Mouse (Mus musculus): ENCODE measurements around the gene Rapgef5. TPM values are rescaled to one million over a fixed set of nuclear protein-coding genes. Genes with fewer than 3 reads are reported as not detected.

The Rapgef5 gene
- polyA plus RNA-seq, 1 experiment from 2014 or later, result 10.4 TPM

DNA sequence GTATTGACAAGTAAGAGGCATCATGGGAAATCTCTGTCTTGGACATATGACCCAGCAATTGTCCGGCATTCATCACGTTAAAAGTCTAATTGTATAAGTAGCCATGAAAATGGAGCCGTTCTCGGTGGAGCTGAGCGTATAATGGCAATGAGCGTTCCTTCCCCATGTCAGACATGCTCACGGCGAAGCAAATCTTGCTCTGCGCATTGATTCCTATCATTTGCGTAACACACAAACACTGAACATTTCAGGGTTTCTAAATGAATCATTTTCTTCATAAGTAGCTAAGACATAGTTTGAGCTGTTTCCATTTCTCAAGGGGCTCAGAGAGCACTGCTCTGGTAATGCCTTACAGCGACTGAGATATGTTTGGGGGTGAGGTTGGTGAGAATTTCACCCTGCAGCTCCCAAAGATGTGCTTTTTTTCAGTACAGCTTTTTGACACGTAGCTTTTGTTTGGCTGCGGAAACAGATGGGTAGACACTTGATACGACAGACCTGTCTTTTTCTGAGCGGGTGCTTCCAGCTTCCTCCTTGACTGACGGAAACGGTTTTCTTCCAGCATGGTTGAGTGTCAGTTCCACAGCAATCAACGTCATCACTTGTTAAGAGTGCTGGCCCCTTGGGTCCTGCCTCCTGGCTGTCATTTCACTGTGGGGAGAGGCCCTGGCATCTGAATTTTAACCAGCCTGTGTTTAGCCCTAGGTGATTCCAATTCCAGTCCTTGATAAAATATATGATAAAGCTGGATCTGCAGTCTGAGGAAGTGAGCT lies 112.2 kb downstream of the Rapgef5 start:
- 84% methylated on average over 18 of the region's 18 CpGs for WGBS
- no peaks in the 10 kb centered on the region for H3K27me3 ChIP-seq (replicated peaks)
- no peak overlapping the region for H3K27ac ChIP-seq
- ATAC-seq (ENCODE audit: insufficient read depth, low FRiP score, low read depth), result no peak
- no peaks in the 10 kb centered on the region for H3K9me3 ChIP-seq
- H3K4me1 ChIP-seq, result 0 out of 2 replicates have a peak, but pooled peaks cover 3% of the 10 kb centered on the region
- no peak overlapping the region for H3K4me3 ChIP-seq (replicated peaks)
- no peaks in the 10 kb centered on the region for H3K36me3 ChIP-seq
- no peak overlapping the region for H3K4me2 ChIP-seq
- no peak overlapping the region for H3K9ac ChIP-seq

GRCm38 (mm10) chr12:117632133-117632532 lies 115.9 kb downstream of the Rapgef5 start:
- no peak overlapping the region for H3K4me2 ChIP-seq
- no peak overlapping the region for H3K4me3 ChIP-seq (replicated peaks)
- H3K27ac ChIP-seq, result no peak overlapping the region
- 55% methylated on average over 1 of the region's 1 CpGs for WGBS
- 0 out of 2 replicates have a peak, but pooled peaks cover 3% of the 10 kb centered on the region for H3K4me1 ChIP-seq
- H3K27me3 ChIP-seq (replicated peaks), result no peaks in the 10 kb centered on the region
- ATAC-seq (ENCODE audit: insufficient read depth, low FRiP score, low read depth), result no peak
- no peaks in the 10 kb centered on the region for H3K36me3 ChIP-seq
- H3K9ac ChIP-seq, result no peak overlapping the region
- H3K9me3 ChIP-seq, result no peaks in the 10 kb centered on the region

- no peak overlapping the region for H3K9ac ChIP-seq
- H3K4me2 ChIP-seq, result no peak overlapping the region
- WGBS, result 70% methylated on average over 2 of the region's 2 CpGs
- no peaks in the 10 kb centered on the region for H3K27me3 ChIP-seq (replicated peaks)
- H3K4me1 ChIP-seq, result no peaks in the 10 kb centered on the region
- no peak overlapping the region for H3K27ac ChIP-seq
- H3K4me3 ChIP-seq (replicated peaks), result no peak overlapping the region
- no peaks in the 10 kb centered on the region for H3K9me3 ChIP-seq
- no peak for ATAC-seq (ENCODE audit: insufficient read depth, low FRiP score, low read depth)
- H3K36me3 ChIP-seq, result no peaks in the 10 kb centered on the region
Measured at GRCm38 (mm10) chr12:117636139-117636772, 120.0 kb downstream of the Rapgef5 start.

DNA sequence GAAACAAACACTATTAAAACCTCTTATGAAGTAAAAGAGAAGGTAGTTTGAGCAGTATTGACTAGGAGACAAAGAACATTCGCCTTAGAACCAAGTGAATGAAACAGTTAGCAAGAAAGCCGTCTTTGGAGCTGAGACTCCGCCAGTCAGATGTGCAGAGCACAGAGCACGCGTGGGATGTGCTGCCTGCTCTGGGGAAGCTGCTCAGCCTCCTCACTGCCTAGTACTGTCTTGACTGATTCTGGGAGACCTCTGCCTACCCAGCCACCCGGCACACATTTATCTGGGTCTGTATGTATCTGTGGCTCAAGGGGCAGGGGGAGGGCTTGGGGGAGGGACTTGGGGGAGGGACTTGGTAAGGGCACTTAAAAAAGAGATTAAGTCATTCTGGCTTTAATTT lies 120.7 kb downstream of the Rapgef5 start:
- no peaks in the 10 kb centered on the region for H3K36me3 ChIP-seq
- H3K9ac ChIP-seq, result no peak overlapping the region
- H3K4me1 ChIP-seq, result no peaks in the 10 kb centered on the region
- H3K27me3 ChIP-seq (replicated peaks), result no peaks in the 10 kb centered on the region
- no peak overlapping the region for H3K27ac ChIP-seq
- no peak overlapping the region for H3K4me2 ChIP-seq
- no peak for ATAC-seq (ENCODE audit: insufficient read depth, low FRiP score, low read depth)
- WGBS, result 62% methylated on average over 6 of the region's 6 CpGs
- no peaks in the 10 kb centered on the region for H3K9me3 ChIP-seq
- H3K4me3 ChIP-seq (replicated peaks), result no peak overlapping the region

DNA sequence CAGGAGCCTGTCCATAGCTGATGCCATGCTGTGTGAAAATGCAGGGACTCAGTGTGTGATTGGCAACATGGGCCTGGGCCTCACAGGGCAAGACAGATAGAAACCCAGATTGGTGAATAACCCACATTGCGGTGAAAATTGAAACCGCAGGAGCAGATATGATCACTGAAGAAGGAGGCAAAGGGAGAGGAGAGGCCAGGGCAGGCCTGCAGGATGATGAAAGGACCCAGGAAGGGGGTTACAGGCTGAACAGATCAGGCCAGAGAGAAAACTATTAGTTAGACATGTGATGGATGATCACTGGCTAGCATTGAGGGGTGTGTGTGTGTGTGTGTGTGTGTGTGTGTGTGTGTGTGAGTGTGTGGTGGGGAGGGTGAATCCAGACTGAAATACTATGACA lies 122.6 kb downstream of the Rapgef5 start:
- H3K4me1 ChIP-seq, result no peaks in the 10 kb centered on the region
- no peaks in the 10 kb centered on the region for H3K9me3 ChIP-seq
- no peak overlapping the region for H3K4me2 ChIP-seq
- ATAC-seq (ENCODE audit: insufficient read depth, low FRiP score, low read depth), result no peak
- H3K27me3 ChIP-seq (replicated peaks), result no peaks in the 10 kb centered on the region
- H3K4me3 ChIP-seq (replicated peaks), result no peak overlapping the region
- H3K36me3 ChIP-seq, result no peaks in the 10 kb centered on the region
- WGBS, result 67% methylated on average over 2 of the region's 2 CpGs
- H3K9ac ChIP-seq, result no peak overlapping the region
- no peak overlapping the region for H3K27ac ChIP-seq

- H3K9me3 ChIP-seq, result no peaks in the 10 kb centered on the region
- no peak overlapping the region for H3K4me3 ChIP-seq (replicated peaks)
- no peaks in the 10 kb centered on the region for H3K36me3 ChIP-seq
- H3K27me3 ChIP-seq (replicated peaks), result no peaks in the 10 kb centered on the region
- WGBS, result 62% methylated on average over 6 of the region's 6 CpGs
- ATAC-seq (ENCODE audit: insufficient read depth, low FRiP score, low read depth), result no peak
- H3K4me1 ChIP-seq, result no peaks in the 10 kb centered on the region
- no peak overlapping the region for H3K9ac ChIP-seq
- no peak overlapping the region for H3K27ac ChIP-seq
- H3K4me2 ChIP-seq, result no peak overlapping the region
Measured at GRCm38 (mm10) chr12:117639356-117640121, 123.3 kb downstream of the Rapgef5 start.

- no peak overlapping the region for H3K4me3 ChIP-seq (replicated peaks)
- no peaks in the 10 kb centered on the region for H3K27me3 ChIP-seq (replicated peaks)
- H3K9me3 ChIP-seq, result no peaks in the 10 kb centered on the region
- H3K4me1 ChIP-seq, result no peaks in the 10 kb centered on the region
- no peak overlapping the region for H3K27ac ChIP-seq
- no peak overlapping the region for H3K9ac ChIP-seq
- no peaks in the 10 kb centered on the region for H3K36me3 ChIP-seq
- no peak overlapping the region for H3K4me2 ChIP-seq
- peak; percentile 72; the same call in 1 of the 2 replicates for ATAC-seq (ENCODE audit: insufficient read depth, low FRiP score, low read depth)
- WGBS, result 38% methylated on average over 2 of the region's 2 CpGs
Measured at GRCm38 (mm10) chr12:117642512-117642911, 126.2 kb downstream of the Rapgef5 start.

DNA sequence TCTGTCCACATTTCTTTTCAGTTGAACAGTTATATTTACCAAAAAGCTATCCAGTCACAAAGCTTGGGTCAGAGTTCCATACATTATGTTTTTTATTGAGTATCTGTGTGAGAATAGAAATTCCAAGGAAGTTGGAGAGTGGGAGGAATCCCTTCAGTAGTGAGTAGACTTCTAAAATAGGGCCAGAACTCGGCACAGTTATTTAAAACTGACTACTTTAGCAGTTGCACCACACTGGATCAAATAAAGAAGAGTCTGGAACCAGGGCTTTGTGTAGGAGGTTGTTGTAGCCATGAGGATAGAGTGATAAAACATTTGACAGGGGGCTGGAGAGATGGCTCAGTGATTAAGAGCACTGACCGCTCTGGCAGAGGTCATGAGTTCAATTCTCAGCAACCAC lies 129.5 kb downstream of the Rapgef5 start:
- no peaks in the 10 kb centered on the region for H3K27me3 ChIP-seq (replicated peaks)
- 72% methylated on average over 2 of the region's 2 CpGs for WGBS
- no peak overlapping the region for H3K9ac ChIP-seq
- no peaks in the 10 kb centered on the region for H3K9me3 ChIP-seq
- no peaks in the 10 kb centered on the region for H3K4me1 ChIP-seq
- H3K4me3 ChIP-seq (replicated peaks), result no peak overlapping the region
- H3K27ac ChIP-seq, result no peak overlapping the region
- no peak for ATAC-seq (ENCODE audit: insufficient read depth, low FRiP score, low read depth)
- no peak overlapping the region for H3K4me2 ChIP-seq
- no peaks in the 10 kb centered on the region for H3K36me3 ChIP-seq

- WGBS, result 84% methylated on average over 8 of the region's 8 CpGs
- Histone ChIP-seq H3K36me3 (no peaks in the 10 kb centered on the region), H3K9me3 (no peaks in the 10 kb centered on the region), H3K9ac (no peak overlapping the region), H3K27me3 (replicated peaks) (no peaks in the 10 kb centered on the region), H3K27ac (no peak overlapping the region), H3K4me3 (replicated peaks) (no peak overlapping the region), H3K4me1 (no peaks in the 10 kb centered on the region), H3K4me2 (no peak overlapping the region)
- ATAC-seq (ENCODE audit: insufficient read depth, low FRiP score, low read depth), result no peak
Measured at GRCm38 (mm10) chr12:117653920-117654472, 137.7 kb downstream of the Rapgef5 start.

DNA sequence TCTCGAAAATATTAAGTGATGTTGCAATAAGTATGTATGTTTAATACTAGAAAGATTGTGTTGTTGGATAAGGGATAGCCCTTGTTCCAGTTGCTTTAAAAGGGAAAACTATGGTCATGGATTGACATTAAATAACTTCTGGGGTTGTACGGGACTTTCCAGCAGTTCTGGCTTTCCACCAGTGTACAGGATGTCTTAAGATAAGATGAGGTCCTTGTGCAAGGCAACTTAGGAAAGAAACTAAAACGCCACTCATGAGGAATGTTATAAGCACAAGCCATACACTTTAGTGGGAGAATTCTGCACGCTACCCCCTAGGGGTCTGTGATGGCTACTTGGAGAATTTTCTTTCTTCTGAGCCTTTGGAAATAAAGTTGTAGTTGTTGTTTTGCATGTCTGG lies 140.7 kb downstream of the Rapgef5 start:
- WGBS, result 67% methylated on average over 4 of the region's 4 CpGs

GRCm38 (mm10) chr12:117657766-117658165 lies 141.5 kb downstream of the Rapgef5 start:
- WGBS, result 61% methylated on average over 5 of the region's 5 CpGs
- Histone ChIP-seq H3K27ac (no peak overlapping the region), H3K4me1 (no peaks in the 10 kb centered on the region), H3K9ac (no peak overlapping the region), H3K4me2 (no peak overlapping the region), H3K4me3 (replicated peaks) (no peak overlapping the region), H3K9me3 (no peaks in the 10 kb centered on the region), H3K36me3 (no peaks in the 10 kb centered on the region), H3K27me3 (replicated peaks) (no peaks in the 10 kb centered on the region)
- no peak for ATAC-seq (ENCODE audit: insufficient read depth, low FRiP score, low read depth)

More for the DNA sequence above, 140.7 kb downstream of the Rapgef5 start:
- ATAC-seq (ENCODE audit: insufficient read depth, low FRiP score, low read depth), result no peak
- Histone ChIP-seq H3K27me3 (replicated peaks) (no peaks in the 10 kb centered on the region), H3K9me3 (no peaks in the 10 kb centered on the region), H3K4me3 (replicated peaks) (no peak overlapping the region), H3K36me3 (no peaks in the 10 kb centered on the region), H3K4me1 (no peaks in the 10 kb centered on the region), H3K4me2 (no peak overlapping the region), H3K27ac (no peak overlapping the region), H3K9ac (no peak overlapping the region)

GRCm38 (mm10) chr12:117658821-117659220 lies 142.5 kb downstream of the Rapgef5 start:
- Histone ChIP-seq H3K36me3 (no peaks in the 10 kb centered on the region), H3K4me3 (replicated peaks) (no peak overlapping the region), H3K9ac (no peak overlapping the region), H3K4me1 (no peaks in the 10 kb centered on the region), H3K9me3 (no peaks in the 10 kb centered on the region), H3K4me2 (no peak overlapping the region), H3K27ac (no peak overlapping the region), H3K27me3 (replicated peaks) (no peaks in the 10 kb centered on the region)
- no peak for ATAC-seq (ENCODE audit: insufficient read depth, low FRiP score, low read depth)
- WGBS, result 54% methylated on average over 6 of the region's 6 CpGs

All from stomach, embryonic 15.5 days (tissue).